Mouse (Mus musculus) heart, postnatal 0 days (tissue): ENCODE measurements around the gene Arid1b. TPM values are rescaled to one million over a fixed set of nuclear protein-coding genes. Genes with fewer than 3 reads are reported as not detected.

Source experiments
- ATAC-seq: fragments of 200-750 bp; cut with Nextera tagmentation; 2 replicates; pipeline ENCODE4 v1.8.0; 2017; ENCODE audit warnings: low read depth, moderate number of reproducible peaks, moderate library complexity; ENCODE audit not compliant: insufficient read depth
- DNase-seq: peaks from one replicate; pipeline ENCODE4 v3.0.0-alpha.2; 2016; ENCODE audit warnings: low spot score
- H3K27ac ChIP-seq: fragments of 300-500 bp; sonication (generic); 2 replicates; pipeline ENCODE4 v1.5.1; 2014; ENCODE audit warnings: low read depth, mild to moderate bottlenecking
- H3K27me3 ChIP-seq: fragments of 300-500 bp; sonication (generic); 2 replicates; pipeline ENCODE4 v1.6.1; 2014; ENCODE audit warnings: low read length, mixed read lengths; ENCODE audit not compliant: control insufficient read depth, insufficient read depth
- H3K36me3 ChIP-seq: fragments of 300-500 bp; sonication (generic); replicated peaks from 2 replicates; pipeline ENCODE4 v1.6.1; 2014; ENCODE audit warnings: low read length, mixed read lengths; ENCODE audit not compliant: control insufficient read depth, insufficient read depth
- H3K4me1 ChIP-seq: fragments of 300-500 bp; sonication (generic); 2 replicates; pipeline ENCODE4 v1.6.1; 2014; ENCODE audit warnings: antibody characterized with exemption; ENCODE audit not compliant: control insufficient read depth, insufficient read depth
- H3K4me2 ChIP-seq: fragments of 300-500 bp; sonication (generic); 2 replicates; pipeline ENCODE4 v1.6.1; 2014; ENCODE audit warnings: low read depth, mild to moderate bottlenecking, low read length, moderate library complexity
- H3K4me3 ChIP-seq: fragments of 300-500 bp; sonication (generic); 2 replicates; pipeline ENCODE4 v1.5.1; 2014; ENCODE audit warnings: low read depth, low read length
- H3K9ac ChIP-seq: fragments of 300-500 bp; sonication (generic); replicated peaks from 2 replicates; pipeline ENCODE4 v1.6.1; 2014; ENCODE audit warnings: low read depth, low read length, mixed read lengths
- H3K9me3 ChIP-seq: fragments of 300-500 bp; sonication (generic); replicated peaks from 2 replicates; pipeline ENCODE4 v1.6.1; 2016; ENCODE audit warnings: low read length; ENCODE audit not compliant: control insufficient read depth
- CTCF ChIP-seq: IDR thresholded peaks from 2 replicates; pipeline ENCODE4 v1.5.1; 2016; ENCODE audit warnings: antibody characterized with exemption, control low read depth, low read depth
- EP300 ChIP-seq: IDR thresholded peaks from 2 replicates; pipeline ENCODE4 v1.6.1; 2016; ENCODE audit warnings: antibody characterized with exemption, low read depth
- WGBS: fragments of 180-500 bp; shearing (Covaris S2); extraction: QIAGEN DNeasy Blood & Tissue Kit; methylation state at CpG from one replicate; pipeline ENCODE4 v1.1.7; 2014; 5-methylcytosine and 5-hydroxymethylcytosine counted together
- polyA plus RNA-seq: library from polyadenylated mRNA; unstranded; fragments of >200 nt; fragmentation: Nextera tagmentation; extraction: Ambion mirVana; gene quantifications from 2 replicates; pipeline ENCODE4 v1.2.1, GENCODE M21; 2015
- total RNA-seq: library from RNA; depleted of rRNA; stranded (reverse); fragments of >200 nt; gene quantifications from 2 replicates; pipeline ENCODE4 v1.2.3, GENCODE M21; 2014; ENCODE audit warnings: low replicate concordance

The Arid1b gene
- total and polyA plus RNA-seq, 2 experiments from 2014 or later: 4.4 to 27.3 TPM

- Histone ChIP-seq H3K4me1 (peaks cover 14% of the 10 kb centered on the region), H3K4me2 (no peak overlapping the region), H3K36me3 (no peaks in the 10 kb centered on the region), H3K27ac (no peak overlapping the region), H3K9me3 (no peaks in the 10 kb centered on the region), H3K4me3 (no peak overlapping the region), H3K27me3 (no peaks in the 10 kb centered on the region), H3K9ac (no peak overlapping the region)
- TF ChIP-seq CTCF: no peak
- TF ChIP-seq EP300: no peak
- DNase-seq (no peak), ATAC-seq (no peak)
- 92% methylated on average over 4 of the region's 4 CpGs for WGBS
Observed at GRCm38 (mm10) chr17:5029148-5029547, 35.0 kb downstream of the Arid1b start.

- H3K27me3 ChIP-seq: no peaks in the 10 kb centered on the region
- H3K9ac ChIP-seq: no peak overlapping the region
- WGBS: 50% methylated on average over 2 of the region's 2 CpGs
- no peak overlapping the region for H3K27ac ChIP-seq
- H3K4me1 ChIP-seq: peaks cover 14% of the 10 kb centered on the region
- DNase-seq: no peak
- no peak for ATAC-seq
- TF ChIP-seq EP300 (no peak), CTCF (no peak)
- H3K9me3 ChIP-seq: no peaks in the 10 kb centered on the region
- no peak overlapping the region for H3K4me2 ChIP-seq
- no peak overlapping the region for H3K4me3 ChIP-seq
- H3K36me3 ChIP-seq: no peaks in the 10 kb centered on the region
Observed at GRCm38 (mm10) chr17:5030290-5030689, 36.2 kb downstream of the Arid1b start.

GRCm38 (mm10) chr17:5033346-5033745, 39.2 kb downstream of the Arid1b start:
- DNase-seq (no peak), ATAC-seq (no peak)
- H3K27ac ChIP-seq: no peak overlapping the region
- TF ChIP-seq CTCF: no peak
- no peak overlapping the region for H3K9ac ChIP-seq
- peaks cover 14% of the 10 kb centered on the region for H3K4me1 ChIP-seq
- H3K36me3 ChIP-seq: no peaks in the 10 kb centered on the region
- no peaks in the 10 kb centered on the region for H3K27me3 ChIP-seq
- no peak overlapping the region for H3K4me2 ChIP-seq
- H3K4me3 ChIP-seq: no peak overlapping the region
- 55% methylated on average over 3 of the region's 3 CpGs for WGBS
- H3K9me3 ChIP-seq: no peaks in the 10 kb centered on the region

- Histone ChIP-seq H3K9ac (no peak overlapping the region), H3K27ac (no peak overlapping the region), H3K27me3 (no peaks in the 10 kb centered on the region), H3K4me2 (no peak overlapping the region), H3K9me3 (no peaks in the 10 kb centered on the region), H3K36me3 (no peaks in the 10 kb centered on the region), H3K4me3 (no peak overlapping the region), H3K4me1 (peaks cover 14% of the 10 kb centered on the region)
- DNase-seq: no peak
- no peak for ATAC-seq
- TF ChIP-seq EP300 (no peak), CTCF (no peak)
- 63% methylated on average over 3 of the region's 3 CpGs for WGBS
Observed at GRCm38 (mm10) chr17:5034201-5034600, 40.1 kb downstream of the Arid1b start.

DNA sequence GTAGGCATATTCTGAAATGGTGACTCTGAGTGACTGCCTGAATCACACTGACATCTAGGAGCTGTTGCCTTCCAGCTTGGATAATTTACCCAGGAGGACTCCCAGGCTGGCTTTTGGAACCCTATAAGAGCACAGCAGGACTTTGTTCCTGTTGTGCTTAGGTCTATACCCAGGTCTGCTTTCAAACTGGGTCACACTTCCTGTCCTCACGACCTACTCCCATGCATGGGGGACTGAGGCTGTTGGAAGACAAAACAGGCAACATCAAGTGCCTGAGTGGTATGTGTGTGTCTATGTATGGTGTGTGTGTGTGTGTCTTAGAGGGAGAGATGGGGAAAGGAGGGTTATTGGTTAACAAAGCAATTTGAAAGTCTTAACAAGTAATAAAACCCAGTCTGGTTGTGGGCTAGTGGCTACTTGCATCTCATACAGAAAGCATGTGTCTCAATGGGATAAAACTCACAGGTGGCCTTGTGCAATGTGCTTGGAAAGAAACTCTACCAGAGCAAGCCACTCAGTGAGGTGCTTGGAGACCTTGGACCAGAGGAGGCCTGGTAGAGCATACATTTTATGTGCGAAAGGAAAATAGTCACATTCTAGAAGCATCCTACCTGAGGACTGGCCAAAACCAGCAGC, 42.2 kb downstream of the Arid1b start:
- H3K4me2 ChIP-seq: no peak overlapping the region
- no peaks in the 10 kb centered on the region for H3K27me3 ChIP-seq
- H3K4me1 ChIP-seq: peaks cover 6% of the 10 kb centered on the region; the same call in 1 of the 2 replicates
- WGBS: 59% methylated on average over 2 of the region's 2 CpGs
- no peak for ATAC-seq
- no peak for DNase-seq
- no peaks in the 10 kb centered on the region for H3K9me3 ChIP-seq
- H3K36me3 ChIP-seq: 0 out of 2 replicates have a peak, but pooled peaks cover 5% of the 10 kb centered on the region
- H3K4me3 ChIP-seq: no peak overlapping the region
- no peak overlapping the region for H3K9ac ChIP-seq
- TF ChIP-seq CTCF (no peak), EP300 (no peak)
- H3K27ac ChIP-seq: no peak overlapping the region

GRCm38 (mm10) chr17:5037199-5037598, 43.1 kb downstream of the Arid1b start:
- DNase-seq: no peak
- H3K4me1 ChIP-seq: peaks cover 6% of the 10 kb centered on the region; the same call in 1 of the 2 replicates
- no peak for TF ChIP-seq CTCF
- TF ChIP-seq EP300: no peak

More at GRCm38 (mm10) chr17:5037199-5037598, 43.1 kb downstream of the Arid1b start:
- Histone ChIP-seq H3K4me2 (no peak overlapping the region), H3K4me3 (no peak overlapping the region), H3K27ac (no peak overlapping the region), H3K9ac (no peak overlapping the region), H3K36me3 (0 out of 2 replicates have a peak, but pooled peaks cover 9% of the 10 kb centered on the region), H3K27me3 (no peaks in the 10 kb centered on the region), H3K9me3 (no peaks in the 10 kb centered on the region)
- ATAC-seq: no peak
- WGBS: 89% methylated on average over 8 of the region's 8 CpGs
